Mouse (Mus musculus) T-helper 17 cell (primary cell): ENCODE measurements around the gene Insig1.

Experiments
- in situ Hi-C, 2 experiments: fragments of 300-600 bp; cut with MboI, MseI; formaldehyde crosslinking; loops; 1 replicate in 1 of 2; 2 replicates in 1 of 2; pipeline ENCODE4 v1.15.1; 2025; ENCODE audit warnings: high pct_unique_total_duplicates in 2 of 2

Insig1 gene

DNA sequence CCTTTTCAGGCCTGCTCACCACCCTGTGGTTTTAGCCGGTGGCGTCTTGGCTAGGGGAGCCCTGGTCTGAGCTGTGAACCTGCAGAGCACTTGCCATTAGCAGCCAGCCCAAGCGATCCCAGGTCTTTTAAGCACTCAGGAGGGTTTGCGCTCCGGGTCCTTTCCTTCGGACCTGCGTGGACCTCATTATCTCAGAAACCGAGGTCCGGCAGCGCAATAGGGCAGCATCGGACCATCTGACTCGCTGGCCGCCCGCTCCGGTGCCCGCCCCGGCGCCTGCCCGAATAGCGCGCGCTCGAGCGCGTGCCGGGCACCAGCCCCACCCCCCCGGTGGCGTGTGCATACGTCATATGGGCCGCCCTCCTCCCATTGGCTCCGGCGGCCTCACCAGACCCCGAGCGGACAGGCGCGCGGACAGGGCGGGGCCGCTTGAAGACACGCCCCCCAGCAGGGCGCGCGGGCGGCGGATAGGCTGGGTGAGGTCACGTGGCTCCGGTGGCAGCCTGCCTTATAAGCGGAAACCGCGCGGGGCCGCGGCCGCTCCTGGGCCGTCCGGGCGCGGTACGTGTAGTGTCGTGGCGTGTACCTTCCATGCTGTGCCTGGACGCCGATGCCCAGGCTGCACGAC lies at the start of gene Insig1:
Insig1 (plus strand) TSS at position 536 of the 628 bp plus-strand sequence.
- in situ Hi-C loops = loop anchor here in 1 of 2 experiments (5.0 kb wide), 1 partner anchor 284 kb away; no protein-coding TSS in a partner anchor

DNA sequence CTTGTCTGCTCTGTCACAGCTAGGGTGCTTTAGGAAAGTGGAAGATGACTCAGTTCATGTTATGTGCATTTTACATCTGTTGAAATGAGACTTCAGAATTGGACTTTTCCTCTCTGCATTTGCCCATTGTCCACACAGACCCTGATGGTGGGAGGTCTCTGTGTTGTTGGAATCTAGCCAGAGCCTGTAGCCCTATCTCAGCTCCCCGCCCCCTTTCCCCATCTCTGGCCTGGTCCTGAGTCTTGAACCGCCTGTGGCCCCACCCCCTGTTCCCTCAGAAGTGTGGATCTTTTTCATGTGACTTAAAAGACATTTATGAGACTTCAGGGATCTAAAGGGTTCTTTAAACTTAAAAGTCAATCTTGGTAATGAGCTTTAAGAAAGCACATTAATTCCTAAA lies 47.7 kb upstream of the Insig1 start:
- in situ Hi-C loops = no loop called here

DNA sequence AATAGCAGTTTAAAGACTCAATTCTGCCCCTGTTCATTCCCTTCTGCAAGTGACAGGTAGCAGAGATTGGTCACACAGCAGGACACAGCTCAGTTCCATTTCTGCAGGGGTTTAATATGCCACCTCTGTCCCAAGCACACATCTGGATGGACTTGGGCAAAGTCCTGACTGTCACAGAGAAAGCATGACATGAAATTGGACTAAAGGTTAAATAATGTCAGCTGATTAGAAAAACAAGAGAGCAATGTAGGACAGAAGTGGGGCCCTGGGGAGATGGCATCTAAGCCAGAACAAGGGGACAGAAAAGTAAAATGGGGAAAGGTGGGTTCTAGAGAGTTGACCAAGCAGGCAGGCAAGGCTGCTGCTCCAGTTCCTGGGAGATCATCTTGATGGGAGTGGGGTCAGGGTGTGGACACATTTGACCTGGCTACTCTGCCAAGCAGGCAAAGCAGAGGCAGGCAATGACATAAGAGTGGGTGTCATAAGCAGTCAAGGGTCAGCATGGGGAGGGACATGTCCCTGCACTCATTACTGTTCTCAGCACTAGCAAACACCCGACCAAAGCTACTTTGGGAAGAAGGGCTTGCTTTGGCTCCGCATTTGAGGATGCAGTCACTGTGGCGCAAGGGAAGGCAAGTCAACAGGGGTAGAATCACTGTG lies 39.5 kb upstream of the Insig1 start:
- in situ Hi-C loops = no loop called here

DNA sequence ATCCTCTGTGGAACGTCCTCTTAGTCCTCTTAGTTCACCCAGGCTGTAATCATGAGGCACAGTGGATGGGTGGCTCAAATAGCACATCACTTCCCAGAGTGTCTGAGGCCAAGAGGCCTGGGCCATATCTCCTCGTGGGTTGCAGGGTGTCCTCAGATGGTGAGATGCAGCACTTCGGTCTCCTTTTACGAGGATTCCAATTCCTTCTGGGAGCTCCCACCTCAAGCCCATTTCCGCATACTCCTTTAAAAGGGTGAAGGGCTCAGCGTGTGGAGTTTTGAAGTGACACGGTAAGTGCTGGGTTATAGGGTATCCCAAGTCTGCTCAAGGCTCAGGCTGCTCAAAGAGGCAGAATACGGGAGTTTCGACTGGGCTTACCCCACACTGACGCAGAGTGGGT lies 38.3 kb upstream of the Insig1 start:
- in situ Hi-C loops = no loop called here

DNA sequence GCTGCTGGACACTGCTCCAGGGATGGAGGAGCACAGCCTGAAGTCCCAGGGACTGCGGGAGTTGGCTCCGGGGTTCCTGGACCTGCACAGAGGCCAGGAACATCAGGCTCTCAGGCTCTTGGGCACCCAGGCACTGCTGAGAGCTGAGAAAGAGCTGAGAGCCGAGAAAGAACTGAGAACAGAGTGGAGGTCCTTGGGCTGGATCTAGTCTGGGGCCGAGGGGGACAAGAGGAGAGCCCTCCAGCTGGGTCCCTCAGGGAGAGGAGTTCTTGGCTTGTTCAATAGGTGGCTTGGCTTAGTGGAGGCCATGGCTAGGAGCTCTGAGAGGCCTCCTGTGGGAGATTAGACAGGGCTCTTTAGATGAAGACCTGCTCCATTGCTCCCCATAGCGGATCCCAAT lies 37.9 kb upstream of the Insig1 start:
- in situ Hi-C loops = no loop called here

DNA sequence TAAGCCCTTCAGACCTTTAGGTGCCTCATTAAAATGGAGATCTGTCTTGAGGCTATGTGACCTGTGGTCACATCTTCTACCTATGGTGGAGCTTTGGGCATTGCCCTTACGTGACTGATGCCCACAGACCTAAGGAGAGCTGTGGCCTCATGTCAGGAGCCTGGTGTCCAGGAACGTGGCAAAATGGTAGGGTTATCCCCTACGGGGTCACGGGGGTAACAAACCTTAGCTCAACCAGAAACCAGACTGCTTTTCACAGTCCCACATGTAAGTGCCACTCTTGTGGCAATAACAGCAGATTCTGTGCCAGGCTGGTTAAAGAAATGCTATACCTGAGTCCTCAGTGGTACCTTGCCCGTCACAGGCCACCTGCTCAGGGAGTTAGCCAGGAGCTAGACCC lies 37.3 kb upstream of the Insig1 start:
- in situ Hi-C loops = no loop called here

DNA sequence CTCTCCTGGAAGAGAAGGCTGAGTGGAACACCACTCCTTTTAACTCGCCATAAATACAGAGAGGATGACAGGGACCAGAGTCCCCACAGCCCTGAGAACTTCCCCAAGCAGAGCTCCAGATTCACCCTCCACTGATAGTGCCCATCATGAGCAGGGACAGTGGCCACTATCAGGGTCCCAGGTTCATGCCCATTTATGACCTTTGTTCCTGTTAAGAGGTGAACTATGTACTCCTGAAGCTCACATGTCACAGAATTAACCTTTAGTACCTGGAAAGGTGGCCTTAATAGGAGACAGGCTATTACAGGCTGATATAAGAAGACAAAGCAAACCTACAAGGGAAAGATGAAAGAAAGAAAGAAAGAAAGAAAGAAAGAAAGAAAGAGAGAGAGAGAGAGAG lies 35.2 kb upstream of the Insig1 start:
- in situ Hi-C loops = no loop called here

DNA sequence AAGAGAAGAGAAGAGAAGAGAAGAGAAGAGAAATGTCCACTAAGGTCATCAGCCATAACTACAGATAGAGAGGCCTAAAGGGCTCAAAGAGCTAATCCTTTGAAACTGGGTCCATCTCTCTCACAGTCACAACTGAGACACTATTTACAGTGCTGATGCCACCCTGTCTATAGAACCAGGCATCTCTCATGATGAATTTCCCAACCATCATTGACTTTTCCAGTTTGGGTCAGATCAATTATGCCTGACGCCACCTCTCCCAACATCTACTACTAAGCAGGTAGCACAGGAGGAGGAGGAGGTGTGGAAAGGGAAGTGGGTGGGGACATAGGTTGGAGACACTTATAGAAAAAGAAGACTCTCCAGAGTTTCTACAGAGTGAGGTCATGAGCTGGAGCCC lies 34.6 kb upstream of the Insig1 start:
- in situ Hi-C loops = no loop called here

DNA sequence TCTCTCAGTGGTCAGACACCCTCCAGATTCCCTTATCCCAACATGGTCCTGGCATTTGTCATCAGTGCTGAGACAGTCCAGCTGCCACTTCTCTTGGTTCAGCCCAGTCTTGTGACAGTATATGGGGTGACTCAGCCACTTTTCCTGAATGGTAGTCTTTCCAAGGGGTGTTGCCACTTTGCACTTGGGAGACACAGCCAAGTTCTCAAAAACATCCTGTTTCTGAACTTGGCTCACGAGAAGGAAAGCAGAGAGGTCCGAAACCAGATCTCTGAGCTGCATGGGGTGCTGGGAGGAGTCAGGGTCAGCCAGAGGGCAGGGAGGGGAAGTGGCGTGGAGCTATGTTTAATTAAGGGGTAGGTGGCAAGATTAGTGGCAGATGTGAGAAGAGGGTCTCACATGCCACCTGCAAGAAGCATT lies 34.0 kb upstream of the Insig1 start:
- in situ Hi-C loops = no loop called here

DNA sequence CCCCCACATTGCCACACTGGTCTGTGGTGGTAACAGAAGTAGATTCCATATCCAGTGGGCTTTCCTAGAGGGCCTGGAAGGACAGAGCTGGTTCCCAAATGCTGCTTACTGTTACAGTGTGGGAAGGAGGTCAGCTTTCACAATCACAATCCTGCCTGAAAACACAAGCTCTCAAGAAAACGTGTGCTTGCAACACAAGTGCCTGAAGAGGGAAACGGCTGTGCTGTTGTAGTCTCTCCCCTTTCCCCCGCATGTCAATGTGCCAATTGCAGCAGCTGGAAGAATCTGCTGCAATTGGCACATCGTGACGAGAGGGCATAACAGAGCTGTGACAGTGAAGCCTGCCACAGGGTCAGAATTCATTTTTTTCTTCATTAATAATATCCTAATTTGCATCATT lies 33.5 kb upstream of the Insig1 start:
- in situ Hi-C loops = no loop called here

DNA sequence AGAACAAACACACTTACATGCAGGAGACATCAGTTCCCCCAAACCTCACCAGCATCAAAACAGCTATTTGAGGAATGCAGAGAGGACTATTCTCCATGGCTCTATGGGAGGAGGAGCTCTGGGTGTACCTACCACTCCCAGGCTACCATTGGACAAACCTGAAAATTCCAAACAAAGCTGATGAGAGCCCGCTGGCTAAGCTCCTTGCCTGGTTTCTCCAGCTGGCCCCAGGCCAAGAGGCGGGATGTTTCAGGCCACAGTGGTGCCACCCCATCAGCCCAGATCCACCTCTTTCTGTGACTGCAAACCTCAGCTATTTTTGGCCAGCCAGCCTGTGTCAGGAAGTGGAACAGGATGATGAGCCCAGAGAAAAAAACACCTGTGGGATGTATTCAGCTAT lies 33.0 kb upstream of the Insig1 start:
- in situ Hi-C loops = no loop called here

DNA sequence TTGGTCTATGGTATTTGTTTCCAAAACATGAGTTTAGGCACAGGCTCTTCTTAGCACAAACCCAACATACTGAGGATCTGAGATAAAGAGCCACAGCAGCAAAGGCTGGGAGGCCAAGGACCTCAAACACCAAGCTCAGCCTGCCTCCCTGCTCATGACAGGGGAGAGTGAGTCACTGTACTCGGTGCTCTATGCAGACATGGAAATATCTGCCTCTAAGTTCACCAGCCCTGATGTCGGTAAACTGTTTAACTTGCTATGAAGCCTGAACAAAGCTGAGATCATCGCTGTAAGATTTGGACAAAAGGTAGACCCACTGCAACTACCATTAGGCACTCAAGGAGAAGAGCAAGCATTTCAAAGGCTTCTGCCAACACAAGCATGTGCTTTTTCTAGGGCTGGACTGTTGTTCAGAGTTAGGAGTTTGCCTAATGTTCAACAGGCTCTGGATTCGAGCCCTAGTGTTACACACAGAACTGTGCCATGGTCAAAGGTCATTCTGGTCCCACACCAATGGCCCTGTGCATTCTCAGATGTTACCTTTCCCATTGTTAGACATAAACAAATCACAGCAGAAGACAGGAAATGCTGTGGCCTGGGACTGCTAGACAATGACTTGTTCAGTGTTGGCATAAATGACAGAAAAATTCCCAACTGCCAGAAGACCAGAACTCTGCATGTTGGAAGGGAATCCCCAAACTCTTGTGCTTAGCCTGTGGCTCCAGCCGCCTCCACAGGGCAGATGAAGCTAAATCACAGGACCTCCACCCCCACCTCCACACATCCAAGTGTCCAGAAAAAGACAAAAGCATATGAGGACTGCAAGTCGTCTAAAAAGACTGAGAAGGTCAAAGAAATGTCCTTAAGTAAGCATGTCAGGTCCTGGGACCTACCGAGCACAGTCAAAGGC lies 31.2 kb upstream of the Insig1 start:
- in situ Hi-C loops = no loop called here

DNA sequence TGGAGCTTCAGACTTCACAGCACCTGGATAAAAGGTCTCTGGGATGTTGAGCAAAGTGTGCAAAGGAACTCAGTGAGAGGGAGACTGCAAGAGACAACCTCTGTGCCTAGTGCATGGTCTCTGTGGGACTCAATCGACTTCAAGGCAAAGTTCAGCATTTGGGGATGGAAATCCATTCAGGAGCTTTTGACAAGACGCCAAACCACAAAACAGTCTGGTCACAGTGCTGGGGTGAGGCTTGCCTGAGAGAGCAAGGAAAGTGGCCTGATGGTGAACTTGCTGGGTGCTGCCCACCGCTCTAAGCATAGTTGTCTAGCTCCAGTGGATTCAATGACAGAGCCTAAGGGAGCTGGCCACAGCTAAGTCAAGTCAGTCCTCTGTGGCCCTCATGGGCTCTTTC lies 30.4 kb upstream of the Insig1 start:
- in situ Hi-C loops = no loop called here

DNA sequence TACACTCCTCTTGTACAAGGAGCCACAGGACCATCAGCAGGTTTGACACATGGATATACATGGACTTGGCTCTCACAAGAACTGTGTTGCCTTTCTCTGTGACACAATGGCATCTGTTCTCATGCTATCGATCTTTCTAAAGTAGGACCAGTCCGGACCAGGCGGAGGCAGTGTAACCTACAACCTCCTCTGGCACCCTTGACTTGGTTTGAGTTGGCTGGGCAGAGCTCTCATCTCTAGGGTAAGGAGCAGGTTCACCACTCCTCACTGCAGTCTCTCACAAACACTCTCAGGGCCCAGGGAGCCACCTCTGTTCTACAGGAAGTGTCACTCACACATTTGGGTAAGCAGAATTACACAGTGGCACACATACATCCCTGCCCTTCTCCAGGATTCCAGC lies 29.1 kb upstream of the Insig1 start:
- in situ Hi-C loops = no loop called here

DNA sequence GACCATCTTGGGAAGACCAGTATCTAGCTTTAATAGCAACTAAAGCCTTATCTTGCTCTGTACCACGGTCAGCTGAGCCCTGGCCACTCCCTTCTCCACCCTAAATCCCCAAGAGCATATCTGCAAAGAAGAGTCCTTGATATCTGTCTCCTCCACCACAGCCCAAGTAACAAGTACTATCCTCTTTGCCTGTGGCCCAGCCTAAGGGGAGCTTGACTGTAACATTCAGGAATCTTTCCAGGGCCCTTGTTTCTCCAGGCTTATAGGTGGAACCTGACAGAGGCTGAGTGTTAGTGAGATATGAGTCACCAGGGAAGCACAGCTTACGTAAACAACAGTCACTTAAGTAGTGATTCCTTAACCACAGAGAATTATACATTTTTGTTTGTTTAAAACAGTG lies 28.4 kb upstream of the Insig1 start:
- in situ Hi-C loops = no loop called here

DNA sequence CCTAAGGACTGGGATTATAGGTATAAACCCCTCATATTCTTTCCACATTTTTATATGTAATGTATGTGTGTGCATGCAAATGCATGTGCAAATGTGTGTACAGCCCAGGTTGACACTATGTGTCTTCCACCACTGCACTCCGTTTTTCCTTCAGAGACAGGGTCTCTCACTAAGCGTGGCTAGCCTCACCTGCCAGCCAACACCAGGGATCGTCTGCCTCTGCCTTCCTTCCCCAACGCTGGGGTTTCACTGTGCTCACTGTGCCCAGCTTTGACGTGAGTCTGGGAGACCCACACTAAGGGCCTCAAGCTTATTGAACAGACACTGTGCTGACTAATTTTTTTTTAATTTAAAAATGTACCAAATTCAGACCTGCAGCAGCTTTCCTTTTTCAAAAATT lies 27.8 kb upstream of the Insig1 start:
- in situ Hi-C loops = no loop called here

DNA sequence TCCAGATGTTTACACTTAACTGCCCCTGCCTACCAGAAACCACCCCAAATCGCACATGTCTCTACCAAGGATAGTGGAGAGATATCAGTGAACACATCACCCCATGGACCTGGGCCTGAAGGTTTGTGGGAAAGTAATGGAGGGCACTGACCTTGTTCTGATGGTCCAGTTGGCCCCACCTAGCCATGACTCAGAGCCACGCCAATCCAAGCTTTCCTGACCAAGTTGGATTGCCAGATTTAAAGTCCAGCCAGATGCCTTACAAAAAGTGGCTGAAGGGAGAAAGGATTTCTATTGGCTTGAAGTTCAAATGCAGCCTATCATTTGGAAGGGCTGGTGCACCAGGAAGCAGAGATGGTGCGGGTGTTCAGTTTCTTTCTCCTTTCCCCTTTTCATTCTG lies 24.2 kb upstream of the Insig1 start:
- in situ Hi-C loops = no loop called here

DNA sequence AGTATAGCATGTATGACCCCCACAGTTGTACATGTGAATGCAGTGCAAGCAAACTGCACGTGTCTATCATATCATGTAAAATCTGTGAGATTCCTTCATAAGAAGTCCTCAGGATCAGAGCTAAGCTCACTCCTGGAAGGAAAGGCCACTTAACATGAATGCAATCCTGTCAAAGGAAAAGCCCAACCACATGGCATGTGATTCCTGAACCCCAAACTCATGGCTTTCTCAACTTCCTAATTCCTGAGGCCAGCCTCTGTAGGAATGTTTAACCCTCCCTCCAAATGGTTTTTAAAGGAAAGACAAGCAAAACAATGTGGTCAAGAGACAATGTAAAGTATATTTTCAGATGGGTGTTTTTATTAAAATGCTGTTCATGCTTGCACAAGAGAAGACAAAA lies 23.2 kb upstream of the Insig1 start:
- in situ Hi-C loops = no loop called here

DNA sequence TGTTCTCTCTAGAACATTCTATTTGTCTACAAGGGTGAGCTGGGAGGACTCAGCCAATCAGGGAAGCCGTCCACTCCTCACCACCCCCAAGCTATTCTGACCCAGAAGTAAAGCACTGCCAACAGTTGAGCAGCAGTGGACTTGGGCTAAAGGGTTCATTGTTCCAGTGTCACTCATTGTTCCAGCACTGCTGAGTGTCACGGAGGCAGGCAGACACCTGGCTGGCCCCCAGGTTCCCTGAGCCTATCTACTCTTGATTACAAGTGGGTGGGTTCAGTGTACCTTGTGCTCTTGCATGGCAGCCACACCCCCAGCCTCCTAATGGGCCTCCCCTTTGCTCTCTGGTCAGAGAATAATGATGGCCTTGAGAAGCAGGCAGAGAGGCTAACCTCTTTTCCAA lies 15.7 kb upstream of the Insig1 start:
- in situ Hi-C loops = no loop called here

DNA sequence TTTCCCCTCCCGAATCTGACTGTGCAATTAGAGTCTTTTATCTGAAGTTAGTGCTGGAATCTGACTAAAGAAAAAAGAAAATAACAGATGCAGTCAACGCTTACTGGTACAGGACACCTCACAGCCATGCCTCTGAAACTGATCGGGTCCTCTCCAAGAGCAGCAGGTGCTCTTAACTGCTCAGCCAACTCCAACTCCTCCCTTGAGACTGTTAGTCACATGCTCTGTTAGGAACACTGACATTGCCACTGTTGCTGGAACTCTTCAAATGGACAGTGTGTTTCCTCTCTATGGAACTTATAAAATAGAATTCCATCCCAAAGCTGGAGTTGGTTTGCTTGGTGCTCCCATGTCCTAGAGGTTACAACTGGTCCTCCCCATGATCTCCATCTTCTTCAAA lies 14.3 kb upstream of the Insig1 start:
- in situ Hi-C loops = no loop called here

DNA sequence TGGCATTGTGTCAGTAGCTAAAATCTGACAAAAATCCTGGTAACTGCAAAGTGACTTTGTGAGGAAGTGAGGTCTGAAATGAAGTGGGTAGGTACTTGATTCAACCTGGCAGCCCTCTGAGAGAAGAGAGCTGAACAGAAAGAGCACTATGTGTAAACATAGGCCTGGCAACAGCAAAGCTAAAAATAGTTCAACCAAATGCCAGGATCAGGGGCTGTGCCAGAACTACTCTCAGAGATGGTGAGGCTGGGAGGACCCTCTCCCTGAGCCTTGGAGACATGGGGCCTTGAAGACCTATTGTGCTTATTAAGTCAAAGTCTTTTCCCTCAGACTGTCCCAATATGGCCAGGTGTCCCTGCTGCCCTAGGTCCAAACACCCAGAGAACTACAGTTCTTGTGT lies 10.7 kb upstream of the Insig1 start:
- in situ Hi-C loops = no loop called here

DNA sequence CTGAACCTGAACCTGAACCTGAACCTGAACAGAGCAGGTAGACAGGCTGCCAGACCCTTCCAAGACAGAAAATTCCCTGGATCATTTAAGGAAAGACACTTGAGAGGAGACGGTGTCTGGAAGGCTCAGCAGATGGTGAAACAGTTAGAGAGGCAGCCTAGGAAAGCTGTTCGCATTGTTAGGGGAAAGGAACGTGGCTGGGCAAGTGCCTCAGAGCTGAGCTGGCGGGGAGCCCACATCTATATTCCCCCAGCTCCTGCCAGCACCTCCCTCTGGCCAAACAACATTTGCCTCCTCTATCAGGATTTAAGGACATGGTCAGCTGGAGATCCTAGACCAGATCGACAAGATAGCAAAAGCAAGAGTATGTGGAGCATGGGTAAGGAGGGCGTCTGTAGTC lies 10.2 kb upstream of the Insig1 start:
- in situ Hi-C loops = no loop called here
